Mouse (Mus musculus): ENCODE measurements around the gene Mstn.

The Mstn gene

GRCm38 (mm10) chr1:53110561-53110960, 49.1 kb downstream of the Mstn start:
- DNase-seq = no peak

Measured in thymus, adult 18-20 months (tissue).